ENCODE assay signal across 8 mouse cellular contexts in the genomic region with DNA sequence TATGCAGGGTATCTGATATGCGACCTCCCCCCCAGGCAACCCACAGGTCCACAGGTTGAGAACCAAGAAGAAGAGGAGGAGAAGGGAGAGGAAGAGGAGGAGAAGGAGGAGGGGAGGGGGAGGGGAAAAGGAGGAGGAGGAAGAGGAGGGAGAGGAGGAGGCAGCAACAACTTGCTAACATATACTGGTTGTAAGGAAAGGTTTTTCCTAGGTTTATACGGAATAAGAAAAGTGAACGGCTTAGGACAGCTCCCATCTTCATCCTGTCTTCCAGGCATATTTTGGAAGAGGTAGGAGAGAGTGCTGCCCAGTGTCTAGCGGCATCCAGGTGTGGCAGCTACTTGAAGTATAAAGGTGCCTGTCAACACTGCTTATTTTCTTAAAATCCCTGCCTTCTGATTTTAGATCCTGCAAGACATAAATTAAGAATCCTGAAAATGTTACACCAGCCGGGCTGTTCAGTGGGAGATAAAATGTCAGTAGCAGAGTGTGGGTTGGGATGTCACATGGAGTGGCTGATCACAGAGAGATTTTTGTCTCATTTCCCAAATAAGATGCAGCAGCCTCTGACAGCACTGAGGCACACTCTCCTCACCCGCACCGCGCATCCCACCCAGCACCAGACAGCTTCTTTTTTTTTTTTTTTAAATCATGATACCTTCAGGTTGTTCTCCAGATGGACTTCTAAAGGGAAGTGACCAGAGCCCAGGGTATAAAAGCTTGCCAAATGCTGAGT. TPM values are rescaled to one million over a fixed set of nuclear protein-coding genes. Genes with fewer than 3 reads are reported as not detected.
DNase-seq lines count a peak whose midpoint lies in the region; ATAC-seq and TF ChIP-seq lines count a peak whose summit lies in the region.

TSS of gene Cox7a2l (minus strand) at position 51 of the 736 bp plus-strand sequence.

- no peak for ATAC-seq in hindbrain, postnatal 0 days
- no peak for ATAC-seq in liver, embryonic 11.5 days (replicated peaks; ENCODE audit: low FRiP score)

- H3K9me3 ChIP-seq in hindbrain, postnatal 0 days (ENCODE audit: low read length), result no peaks in the 10 kb centered on the region
- no peaks in the 10 kb centered on the region; the same call in 1 of the 2 replicates for H3K9me3 ChIP-seq in liver, embryonic 11.5 days (ENCODE audit: control insufficient read depth, low read length)

- TF ChIP-seq CTCF in gastrocnemius, adult 2 months (IDR thresholded peaks at IDR 0.05), result no peak
- TF ChIP-seq CTCF in hindbrain, postnatal 0 days (IDR thresholded peaks at IDR 0.05; ENCODE audit: low read depth), result no peak
- TF ChIP-seq CTCF in small intestine, adult 2 months (IDR thresholded peaks at IDR 0.05; ENCODE audit: extremely low read depth, insufficient read length, insufficient replicate concordance, low read depth, low read length), result no peak

- H3K4me1 ChIP-seq in hindbrain, postnatal 0 days (ENCODE audit: insufficient read depth, low read length), result peaks cover 14% of the 10 kb centered on the region; the same call in 1 of the 2 replicates
- peaks cover 15% of the 10 kb centered on the region for H3K4me1 ChIP-seq in liver, embryonic 11.5 days (replicated peaks; ENCODE audit: control insufficient read depth, insufficient read depth, low read length)
- peaks cover 4% of the 10 kb centered on the region; the same call in 1 of the 2 replicates for H3K4me1 ChIP-seq in small intestine, adult 2 months (ENCODE audit: control insufficient read depth, insufficient read depth, insufficient read length, low read length)

- 95% methylated on average over 8 of the region's 8 CpGs for WGBS in hindbrain, postnatal 0 days
- WGBS in liver, embryonic 11.5 days, result 89% methylated on average over 8 of the region's 8 CpGs
- 93% methylated on average over 8 of the region's 8 CpGs for WGBS in small intestine, adult 2 months

- H3K9ac ChIP-seq in hindbrain, postnatal 0 days (replicated peaks; ENCODE audit: low read length), result no peak within 1 kb of the TSS
- H3K9ac ChIP-seq in liver, embryonic 11.5 days (ENCODE audit: low read depth, low read length), result no peak within 1 kb of the TSS

- no peak for DNase-seq in adrenal gland, adult 18-20 months (ENCODE audit: low spot score in 2 of 2)
- no peak for DNase-seq in adrenal gland, adult (ENCODE audit: inconsistent age in 2 of 2, low spot score in 1 of 2)
- DNase-seq in adrenal gland, postnatal 36 days, result no peak
- DNase-seq in gastrocnemius, adult 2 months, result no peak
- DNase-seq in hindbrain, postnatal 0 days (ENCODE audit: low spot score), result no peak
- no peak for DNase-seq in liver, embryonic 11.5 days (ENCODE audit: low spot score)
- no peak for DNase-seq in lung, postnatal 14 days

- no peaks in the 10 kb centered on the region for H3K27me3 ChIP-seq in hindbrain, postnatal 0 days (ENCODE audit: insufficient read depth, low read length)
- H3K27me3 ChIP-seq in liver, embryonic 11.5 days (replicated peaks; ENCODE audit: control insufficient read depth, insufficient read depth, low read length), result no peaks in the 10 kb centered on the region
- 0 out of 2 replicates have a peak, but pooled peaks cover 2% of the 10 kb centered on the region for H3K27me3 ChIP-seq in small intestine, adult 2 months (ENCODE audit: control insufficient read depth, insufficient read depth, low read length)

- no peak for TF ChIP-seq POLR2A in small intestine, adult 2 months (IDR thresholded peaks at IDR 0.05; ENCODE audit: low read depth, low read length)

- H3K36me3 ChIP-seq in hindbrain, postnatal 0 days (ENCODE audit: insufficient read depth, low read length), result no peaks in the 10 kb centered on the region
- H3K36me3 ChIP-seq in liver, embryonic 11.5 days (ENCODE audit: control insufficient read depth, insufficient read depth, low read length), result no peaks in the 10 kb centered on the region; the same call in 1 of the 2 replicates
- no peaks in the 10 kb centered on the region for H3K36me3 ChIP-seq in small intestine, adult 2 months (ENCODE audit: control insufficient read depth, insufficient read depth, low read length)

- intact Hi-C loops in gastrocnemius, adult 2 months (cut with DNase I), result no loop called here

- H3K4me2 ChIP-seq in hindbrain, postnatal 0 days (ENCODE audit: low read depth, low read length), result no peak within 1 kb of the TSS
- no peak within 1 kb of the TSS for H3K4me2 ChIP-seq in liver, embryonic 11.5 days

- no peak within 1 kb of the TSS for H3K27ac ChIP-seq in gastrocnemius, adult 2 months
- no peak within 1 kb of the TSS for H3K27ac ChIP-seq in hindbrain, postnatal 0 days
- no peak within 1 kb of the TSS for H3K27ac ChIP-seq in liver, embryonic 11.5 days (ENCODE audit: low read depth, low read length)
- no peak within 1 kb of the TSS for H3K27ac ChIP-seq in small intestine, adult 2 months (ENCODE audit: insufficient read depth, low read depth, low read length)

- H3K4me3 ChIP-seq in gastrocnemius, adult 2 months, result no peak within 1 kb of the TSS
- no peak within 1 kb of the TSS for H3K4me3 ChIP-seq in hindbrain, postnatal 0 days (ENCODE audit: low read length)
- no peak within 1 kb of the TSS for H3K4me3 ChIP-seq in liver, embryonic 11.5 days (ENCODE audit: low read depth, low read length)
- H3K4me3 ChIP-seq in small intestine, adult 2 months (ENCODE audit: low read depth, low read length), result no peak within 1 kb of the TSS

RNA-seq across cellular contexts. Expression of gene Cox7a2l, which starts in this region (rescaled TPM):
- total RNA-seq in adrenal gland, adult 18-20 months (2021), result 100 to 1,000 TPM; 186 to 198 TPM
- total RNA-seq in adrenal gland, postnatal 36 days (2021), result 100 to 1,000 TPM; 164 to 181 TPM
- total RNA-seq in gastrocnemius, adult 2 months (2021), result 100 to 1,000 TPM; 151 to 172 TPM
- total RNA-seq in hindbrain, postnatal 0 days (2014; rRNA removed), result 355 and 356 TPM in 2 replicates
- 235 and 242 TPM in 2 replicates for polyA plus RNA-seq in hindbrain, postnatal 0 days (2015; fragmentation: Nextera tagmentation; extraction: Ambion mirVana)
- polyA plus RNA-seq in liver, embryonic 11.5 days (2014; fragmentation: Nextera tagmentation; extraction: Ambion mirVana), result 134 and 136 TPM in 2 replicates
- 29.8 and 53.9 TPM in 2 replicates for polyA plus RNA-seq in small intestine, adult 2 months (2012; rRNA removed)
